Mouse (Mus musculus): ENCODE results near the gene Ptpra. TPM values are rescaled to one million over a fixed set of nuclear protein-coding genes. Genes with fewer than 3 reads are reported as not detected.

The Ptpra gene
- polyA plus RNA-seq, 1 experiment from 2014 or later: 120 TPM

DNA sequence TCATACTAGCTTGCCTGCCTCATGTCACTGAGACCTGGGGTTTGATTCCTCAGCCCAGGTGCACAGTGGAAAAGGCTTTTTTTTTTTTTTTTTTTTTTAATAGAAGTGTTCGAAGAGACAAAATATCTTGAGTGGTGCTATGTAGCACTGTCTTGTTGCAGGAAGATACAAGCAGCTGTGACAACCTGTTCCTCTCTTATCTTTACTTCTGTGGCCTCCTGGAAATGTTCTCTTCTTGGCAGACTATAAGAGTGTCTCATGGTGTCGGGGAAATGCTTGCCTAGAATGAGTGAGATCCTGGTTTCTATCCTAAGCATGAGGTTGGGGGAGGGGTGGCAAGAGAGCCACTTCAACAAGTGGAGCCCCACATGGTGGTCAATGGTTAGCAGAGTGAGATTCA is 138.3 kb downstream of the Ptpra start:
- Histone ChIP-seq H3K27me3 (peaks cover 14% of the 10 kb centered on the region), H3K9me3 (no peaks in the 10 kb centered on the region), H3K4me2 (replicated peaks) (no peak overlapping the region), H3K9ac (replicated peaks) (no peak overlapping the region), H3K36me3 (peaks cover 27% of the 10 kb centered on the region), H3K4me3 (no peak overlapping the region), H3K4me1 (0 out of 2 replicates have a peak, but pooled peaks cover 2% of the 10 kb centered on the region), H3K27ac (replicated peaks) (no peak overlapping the region)
- WGBS: 85% methylated on average over 2 of the region's 2 CpGs
- no peak for ATAC-seq (ENCODE audit: low FRiP score, low read depth)

DNA sequence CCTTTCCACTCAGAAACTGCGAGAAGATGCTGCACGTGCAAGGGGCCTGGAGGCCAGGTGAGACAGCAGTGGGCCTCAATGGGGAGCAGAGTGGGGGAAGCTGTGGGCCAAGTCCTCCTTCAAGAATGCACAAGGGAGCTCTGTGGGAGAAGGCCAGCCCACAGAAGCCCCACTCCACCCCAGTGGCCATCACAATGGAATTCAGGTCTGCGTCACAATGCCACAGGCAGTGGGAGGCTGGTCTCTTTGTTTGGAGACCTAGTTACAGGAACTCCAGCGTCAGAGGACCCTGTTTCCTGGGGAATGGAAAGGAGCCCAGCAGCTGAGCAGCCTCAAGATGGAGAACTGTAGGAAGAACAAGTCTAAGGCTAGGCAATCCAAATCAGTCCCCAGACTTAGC is 139.1 kb downstream of the Ptpra start:
- H3K4me1 ChIP-seq: 0 out of 2 replicates have a peak, but pooled peaks cover 2% of the 10 kb centered on the region
- H3K4me3 ChIP-seq: no peak overlapping the region
- no peak overlapping the region for H3K9ac ChIP-seq (replicated peaks)
- 70% methylated on average over 4 of the region's 4 CpGs for WGBS
- ATAC-seq (ENCODE audit: low FRiP score, low read depth): no peak
- H3K9me3 ChIP-seq: no peaks in the 10 kb centered on the region
- H3K27me3 ChIP-seq: peaks cover 6% of the 10 kb centered on the region; the same call in 1 of the 2 replicates
- H3K4me2 ChIP-seq (replicated peaks): no peak overlapping the region
- H3K27ac ChIP-seq (replicated peaks): no peak overlapping the region
- peaks cover 32% of the 10 kb centered on the region for H3K36me3 ChIP-seq

DNA sequence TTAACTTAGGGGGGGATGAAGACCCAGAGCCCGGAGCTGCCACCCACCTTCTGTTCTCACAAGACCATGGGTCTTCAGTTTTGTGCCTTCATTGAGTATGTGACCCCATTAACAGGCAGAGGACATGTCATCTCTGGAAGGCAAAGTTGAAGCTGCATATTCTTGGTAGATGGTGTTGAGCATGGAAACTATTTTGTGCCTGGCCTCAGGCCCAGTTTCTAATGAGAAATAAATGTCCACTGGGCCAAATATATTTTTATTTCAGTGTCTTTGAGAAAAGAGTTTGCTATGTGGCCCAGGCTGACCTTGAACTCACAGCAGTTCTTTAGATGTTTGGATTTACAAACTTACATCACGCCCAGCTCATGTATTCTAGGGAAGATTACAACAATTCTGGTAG is 139.7 kb downstream of the Ptpra start:
- Histone ChIP-seq H3K4me3 (no peak overlapping the region), H3K9me3 (no peaks in the 10 kb centered on the region), H3K4me1 (0 out of 2 replicates have a peak, but pooled peaks cover 2% of the 10 kb centered on the region), H3K9ac (replicated peaks) (no peak overlapping the region), H3K27me3 (no peaks in the 10 kb centered on the region), H3K36me3 (peaks cover 34% of the 10 kb centered on the region), H3K27ac (replicated peaks) (no peak overlapping the region), H3K4me2 (replicated peaks) (no peak overlapping the region)
- WGBS: 92% methylated on average over 2 of the region's 2 CpGs
- no peak for ATAC-seq (ENCODE audit: low FRiP score, low read depth)

DNA sequence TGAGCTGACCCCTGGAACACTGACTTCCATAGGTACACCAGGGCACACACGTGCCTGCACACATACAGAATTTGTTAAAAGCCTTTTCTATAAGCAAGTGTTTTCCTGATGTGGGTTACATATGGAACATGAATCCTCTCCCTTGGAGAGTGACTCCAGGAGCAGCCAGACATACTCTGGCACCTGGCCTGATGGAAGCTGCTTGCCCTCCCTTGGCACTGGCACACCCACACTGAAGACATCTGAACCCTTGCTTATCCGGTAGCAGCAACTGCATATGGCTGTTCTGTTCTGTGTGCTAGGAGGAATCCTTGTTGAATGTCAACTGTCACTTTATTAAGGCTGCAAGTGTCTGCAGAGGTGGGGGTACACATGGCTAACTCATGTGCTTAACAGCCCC is 140.9 kb downstream of the Ptpra start:
- peaks cover 46% of the 10 kb centered on the region for H3K36me3 ChIP-seq

DNA sequence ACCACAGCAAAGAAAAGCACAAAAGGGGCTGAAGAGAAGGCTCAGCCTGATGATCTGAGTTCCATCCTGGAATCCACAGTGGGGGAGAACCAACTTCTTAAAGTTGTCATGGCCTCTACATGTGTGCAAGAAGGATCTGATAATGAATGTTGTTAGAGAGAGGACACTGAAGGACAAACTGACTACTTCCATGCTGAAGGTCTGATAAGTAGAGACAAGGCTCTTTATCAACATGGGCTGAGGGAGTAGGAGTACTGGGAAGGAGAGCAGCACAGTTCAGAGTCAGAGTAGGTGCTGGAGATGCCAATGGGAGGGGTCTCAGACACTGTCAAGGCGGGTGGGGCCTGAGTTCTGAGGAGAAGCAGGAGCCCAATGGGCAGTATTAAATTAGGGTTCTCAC is 145.5 kb downstream of the Ptpra start:
- H3K36me3 ChIP-seq: peaks cover 76% of the 10 kb centered on the region
- H3K4me2 ChIP-seq (replicated peaks): no peak overlapping the region
- no peak for ATAC-seq (ENCODE audit: low FRiP score, low read depth)
- no peaks in the 10 kb centered on the region for H3K27me3 ChIP-seq
- no peak overlapping the region for H3K4me3 ChIP-seq
- H3K27ac ChIP-seq (replicated peaks): no peak overlapping the region
- H3K4me1 ChIP-seq: no peaks in the 10 kb centered on the region
- H3K9ac ChIP-seq (replicated peaks): no peak overlapping the region
- WGBS: 93% methylated on average over 1 of the region's 1 CpGs
- no peaks in the 10 kb centered on the region for H3K9me3 ChIP-seq

More for the DNA sequence above, 140.9 kb downstream of the Ptpra start:
- no peak for ATAC-seq (ENCODE audit: low FRiP score, low read depth)
- Histone ChIP-seq H3K27ac (replicated peaks) (no peak overlapping the region), H3K4me2 (replicated peaks) (no peak overlapping the region), H3K4me3 (no peak overlapping the region), H3K9ac (replicated peaks) (no peak overlapping the region), H3K27me3 (no peaks in the 10 kb centered on the region), H3K4me1 (0 out of 2 replicates have a peak, but pooled peaks cover 2% of the 10 kb centered on the region), H3K9me3 (no peaks in the 10 kb centered on the region)
- 93% methylated on average over 2 of the region's 2 CpGs for WGBS

DNA sequence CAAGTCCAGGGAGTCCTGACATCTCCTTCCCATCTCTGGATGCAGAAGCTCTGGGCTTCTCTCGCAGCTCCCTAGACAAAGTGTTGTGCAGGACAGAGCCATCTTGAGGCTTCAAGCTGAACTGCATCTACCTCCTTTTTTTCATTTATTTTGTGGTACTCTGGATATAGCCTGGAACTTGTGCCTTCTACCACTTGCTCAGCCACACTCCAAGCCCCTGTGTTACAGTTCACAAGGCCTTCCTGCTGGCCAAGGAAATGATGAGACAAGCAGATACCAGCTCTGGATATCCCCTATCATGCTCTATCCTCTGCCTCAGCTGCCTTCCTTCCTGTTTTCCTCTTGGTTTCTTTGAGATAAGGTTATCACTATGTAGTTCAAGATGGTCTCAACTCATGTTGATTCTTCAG is 147.5 kb downstream of the Ptpra start:
- no peak for ATAC-seq (ENCODE audit: low FRiP score, low read depth)
- Histone ChIP-seq H3K27me3 (no peaks in the 10 kb centered on the region), H3K9ac (replicated peaks) (no peak overlapping the region), H3K4me3 (no peak overlapping the region), H3K4me1 (no peaks in the 10 kb centered on the region), H3K9me3 (no peaks in the 10 kb centered on the region), H3K4me2 (replicated peaks) (no peak overlapping the region), H3K27ac (replicated peaks) (no peak overlapping the region), H3K36me3 (peaks cover 76% of the 10 kb centered on the region)
- 31% methylated on average over 1 of the region's 1 CpGs for WGBS

DNA sequence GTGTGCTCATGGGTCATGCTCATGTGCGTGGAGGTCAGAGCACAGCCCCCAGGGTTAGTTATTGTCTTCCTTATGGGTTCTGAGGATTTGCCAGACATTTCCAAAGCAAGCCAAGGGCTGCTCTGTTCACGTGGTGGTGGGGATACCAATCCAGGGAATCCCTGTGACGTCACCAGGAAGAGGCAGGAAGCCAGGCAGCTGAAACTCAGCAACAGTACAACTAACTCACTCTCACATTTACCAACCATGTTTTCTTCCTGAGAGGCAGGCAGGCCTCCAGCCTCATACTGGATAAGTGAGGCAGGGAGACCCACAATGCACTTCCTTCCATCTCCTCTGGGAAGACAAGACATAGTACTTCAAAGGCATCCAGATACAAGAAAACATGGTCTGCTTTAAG is 148.3 kb downstream of the Ptpra start:
- H3K9me3 ChIP-seq: no peaks in the 10 kb centered on the region
- peaks cover 77% of the 10 kb centered on the region for H3K36me3 ChIP-seq
- H3K27ac ChIP-seq (replicated peaks): no peak overlapping the region
- no peaks in the 10 kb centered on the region for H3K4me1 ChIP-seq
- no peak for ATAC-seq (ENCODE audit: low FRiP score, low read depth)
- H3K9ac ChIP-seq (replicated peaks): no peak overlapping the region
- H3K4me2 ChIP-seq (replicated peaks): no peak overlapping the region
- no peaks in the 10 kb centered on the region for H3K27me3 ChIP-seq
- H3K4me3 ChIP-seq: no peak overlapping the region
- WGBS: 72% methylated on average over 3 of the region's 3 CpGs

DNA sequence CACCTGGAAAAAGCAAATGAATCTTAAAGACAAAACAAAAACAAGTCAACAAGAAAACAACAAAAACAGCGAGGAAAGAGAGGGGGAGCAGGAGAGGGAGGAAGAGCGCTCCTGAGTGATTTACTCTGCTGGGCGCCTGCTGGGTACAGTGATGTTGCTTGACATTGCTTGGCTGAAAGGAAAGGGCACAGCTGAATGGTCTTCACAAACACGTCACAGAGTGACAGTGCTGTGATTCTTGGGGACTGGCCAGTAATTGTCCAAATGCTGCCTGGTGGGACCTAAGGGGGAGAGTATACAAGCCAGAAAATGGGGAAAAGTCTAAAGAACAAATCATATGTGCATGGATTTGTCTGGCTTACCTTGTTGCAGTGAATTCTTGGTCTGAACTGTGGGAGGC is 152.1 kb downstream of the Ptpra start:
- Histone ChIP-seq H3K27ac (replicated peaks) (no peak overlapping the region), H3K4me1 (no peaks in the 10 kb centered on the region), H3K9me3 (no peaks in the 10 kb centered on the region), H3K36me3 (peaks cover 53% of the 10 kb centered on the region), H3K4me2 (replicated peaks) (no peak overlapping the region), H3K9ac (replicated peaks) (no peak overlapping the region), H3K27me3 (no peaks in the 10 kb centered on the region), H3K4me3 (no peak overlapping the region)
- WGBS: 84% methylated on average over 4 of the region's 4 CpGs
- ATAC-seq (ENCODE audit: low FRiP score, low read depth): no peak

Small RNA genes within 50 kb of the gene (microRNA-seq; reads per million reads assigned to microRNA genes)
- not detected for gene Gm23876

Other genes with a start within 250 kb of the Ptpra start
- gene Nop56, start 175.8 kb upstream of the Ptpra start, polyA plus RNA-seq (2016; fragmentation: Nextera tagmentation; extraction: Ambion mirVana): 283 and 313 TPM in 2 replicates
- 126 and 127 TPM in 2 replicates for gene Idh3b, start 165.7 kb upstream of the Ptpra start, polyA plus RNA-seq (2016; fragmentation: Nextera tagmentation; extraction: Ambion mirVana)
- gene Ebf4, start 155.1 kb upstream of the Ptpra start, polyA plus RNA-seq (2016; fragmentation: Nextera tagmentation; extraction: Ambion mirVana): 2.1 and 2.7 TPM in 2 replicates
- gene Cpxm1, start 52.7 kb upstream of the Ptpra start, polyA plus RNA-seq (2016; fragmentation: Nextera tagmentation; extraction: Ambion mirVana): 33.6 and 59.5 TPM in 2 replicates
- 0.13 and 0.23 TPM in 2 replicates for gene Gm28372, start 45.0 kb upstream of the Ptpra start, polyA plus RNA-seq (2016; fragmentation: Nextera tagmentation; extraction: Ambion mirVana)
- gene 1700020A23Rik, start 45.0 kb upstream of the Ptpra start, polyA plus RNA-seq (2016; fragmentation: Nextera tagmentation; extraction: Ambion mirVana): 0.38 and 0.55 TPM in 2 replicates
- gene Tmem239, start 43.8 kb upstream of the Ptpra start, polyA plus RNA-seq (2016; fragmentation: Nextera tagmentation; extraction: Ambion mirVana): not detected in 2 replicates
- gene Vps16, start 25.9 kb upstream of the Ptpra start, polyA plus RNA-seq (2016; fragmentation: Nextera tagmentation; extraction: Ambion mirVana): 113 and 115 TPM in 2 replicates
- gene Pced1a, start 25.6 kb upstream of the Ptpra start, polyA plus RNA-seq (2016; fragmentation: Nextera tagmentation; extraction: Ambion mirVana): 11.1 and 13.2 TPM in 2 replicates
- gene Mrps26, start 113.5 kb downstream of the Ptpra start, polyA plus RNA-seq (2016; fragmentation: Nextera tagmentation; extraction: Ambion mirVana): 66.2 and 74.0 TPM in 2 replicates
- not detected in 2 replicates for gene Oxt, start 125.9 kb downstream of the Ptpra start, polyA plus RNA-seq (2016; fragmentation: Nextera tagmentation; extraction: Ambion mirVana)
- not detected in 2 replicates for gene Avp, start 132.3 kb downstream of the Ptpra start, polyA plus RNA-seq (2016; fragmentation: Nextera tagmentation; extraction: Ambion mirVana)
- gene Fastkd5, start 179.7 kb downstream of the Ptpra start, polyA plus RNA-seq (2016; fragmentation: Nextera tagmentation; extraction: Ambion mirVana): 18.9 and 19.3 TPM in 2 replicates
- gene Ubox5, start 179.8 kb downstream of the Ptpra start, polyA plus RNA-seq (2016; fragmentation: Nextera tagmentation; extraction: Ambion mirVana): 14.4 and 15.2 TPM in 2 replicates
- 6.9 and 8.3 TPM in 2 replicates for gene Lzts3, start 192.5 kb downstream of the Ptpra start, polyA plus RNA-seq (2016; fragmentation: Nextera tagmentation; extraction: Ambion mirVana)
- 47.4 and 54.8 TPM in 2 replicates for gene Ddrgk1, start 214.4 kb downstream of the Ptpra start, polyA plus RNA-seq (2016; fragmentation: Nextera tagmentation; extraction: Ambion mirVana)
- 139 and 146 TPM in 2 replicates for gene Itpa, start 217.3 kb downstream of the Ptpra start, polyA plus RNA-seq (2016; fragmentation: Nextera tagmentation; extraction: Ambion mirVana)
- gene Slc4a11, start 247.2 kb downstream of the Ptpra start, polyA plus RNA-seq (2016; fragmentation: Nextera tagmentation; extraction: Ambion mirVana): 0.57 and 0.77 TPM in 2 replicates